Mouse (Mus musculus) adipocyte (in vitro differentiated cells): Measurements from ENCODE around the gene Hdac5.
A peak's percentile ranks its signal among the peaks of the same experiment; 100 is the strongest.
"Not testable (repeated sequence)": the region's sequence is repeated elsewhere in the genome, so short reads cannot be mapped to it uniquely, and the experiment has no call there.

Experiments used
- DNase-seq: peaks from one replicate; pipeline ENCODE4 v3.0.0-alpha.2; 2016; ENCODE audit warnings: low spot score

Gene Hdac5

GRCm38 (mm10) chr11:102184646-102185495 is 45.1 kb downstream of the Hdac5 start, which contains the start of gene Lsm12:
Gene Lsm12 (minus strand): TSS chr11:102185296.
- peak; percentile 90 for DNase-seq

- DNase-seq: peak; percentile 38
These were observed 45.7 kb downstream of the Hdac5 start for GRCm38 (mm10) chr11:102184253-102184645.

GRCm38 (mm10) chr11:102179836-102180235 is 50.1 kb downstream of the Hdac5 start:
- peak; percentile 73 for DNase-seq

GRCm38 (mm10) chr11:102168689-102169088 is 61.3 kb downstream of the Hdac5 start:
- DNase-seq: no peak

GRCm38 (mm10) chr11:102167539-102167938 is 62.4 kb downstream of the Hdac5 start:
- DNase-seq: no peak

- DNase-seq: no peak
These were observed 63.8 kb downstream of the Hdac5 start for GRCm38 (mm10) chr11:102165971-102166722.

GRCm38 (mm10) chr11:102159781-102160180 is 70.2 kb downstream of the Hdac5 start:
- DNase-seq: no peak

- not testable (repeated sequence) for DNase-seq
These were observed 71.9 kb downstream of the Hdac5 start for GRCm38 (mm10) chr11:102158024-102158423.

- DNase-seq: no peak
These were observed 73.2 kb downstream of the Hdac5 start for GRCm38 (mm10) chr11:102156786-102157089.

GRCm38 (mm10) chr11:102156039-102156785 is 73.8 kb downstream of the Hdac5 start, which contains the start of gene Tmem101:
Gene Tmem101 (minus strand): TSS chr11:102156404.
- DNase-seq: peak; percentile 95

GRCm38 (mm10) chr11:102147213-102147989 is 82.6 kb downstream of the Hdac5 start:
- no peak for DNase-seq

GRCm38 (mm10) chr11:102146531-102146930 is 83.4 kb downstream of the Hdac5 start:
- no peak for DNase-seq

GRCm38 (mm10) chr11:102146005-102146404 is 84.0 kb downstream of the Hdac5 start:
- DNase-seq: no peak

- DNase-seq: no peak
These were observed 84.4 kb downstream of the Hdac5 start, which contains the start of gene Nags for GRCm38 (mm10) chr11:102145471-102146001. Gene Nags (plus strand): TSS chr11:102145513.

- no peak for DNase-seq
These were observed 85.0 kb downstream of the Hdac5 start for GRCm38 (mm10) chr11:102144957-102145470.
